Mouse (Mus musculus) T-helper 17 cell (primary cell): ENCODE measurements around the gene Zp3.

Experiments used
- in situ Hi-C, 2 experiments: fragments of 300-600 bp; cut with MboI, MseI; formaldehyde crosslinking; loops; 1 replicate in 1 of 2; 2 replicates in 1 of 2; pipeline ENCODE4 v1.15.1; 2025; ENCODE audit warnings: high pct_unique_total_duplicates in 2 of 2

The Zp3 gene

DNA sequence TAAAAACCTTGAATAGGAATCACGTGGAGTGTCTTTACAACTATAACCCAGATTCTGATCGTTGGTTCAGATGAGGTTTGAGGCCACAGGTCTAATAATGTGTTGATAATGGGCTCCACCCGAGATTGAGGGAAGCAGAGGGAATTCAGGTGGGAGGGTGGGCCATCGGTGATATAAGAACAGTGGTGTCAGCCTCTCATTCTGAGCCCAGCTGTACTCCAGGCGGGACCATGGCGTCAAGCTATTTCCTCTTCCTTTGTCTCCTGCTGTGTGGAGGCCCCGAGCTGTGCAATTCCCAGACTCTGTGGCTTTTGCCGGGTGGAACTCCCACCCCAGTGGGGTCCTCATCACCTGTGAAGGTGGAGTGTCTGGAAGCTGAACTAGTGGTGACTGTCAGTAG lies at the start of gene Zp3:
TSS of gene Zp3 (plus strand) at position 196 of the 400 bp plus-strand sequence.
- in situ Hi-C loops = loop anchor here in 1 of 2 experiments (5.0 kb wide), 1 partner anchor 82 kb away; no protein-coding TSS in a partner anchor

DNA sequence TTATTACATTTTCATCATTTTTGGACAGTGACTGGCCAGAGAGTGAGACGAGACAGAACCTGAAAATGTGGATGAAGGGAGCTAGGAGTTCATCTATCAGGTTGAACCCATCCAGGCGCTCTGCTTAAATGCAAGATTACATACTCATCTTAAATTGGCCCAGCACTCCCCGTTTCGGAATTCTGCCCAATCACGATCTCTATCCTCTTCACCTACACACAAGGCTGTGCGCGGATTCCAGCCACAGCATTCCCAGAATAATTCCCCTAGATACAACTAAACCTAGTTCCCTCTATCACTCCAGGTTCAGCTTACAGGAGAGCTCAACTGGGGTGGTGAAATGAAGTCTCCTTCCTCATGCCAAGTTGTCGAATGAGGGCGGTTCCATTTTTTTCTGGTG lies 48.4 kb upstream of the Zp3 start:
- in situ Hi-C loops = loop anchor here in 1 of 2 experiments (10.0 kb wide), 1 partner anchor 1573 kb away; the partner anchor contains the start of gene Pop7

GRCm38 (mm10) chr5:135932359-135932758 lies 47.5 kb upstream of the Zp3 start:
- in situ Hi-C loops = loop anchor here in 1 of 2 experiments (10.0 kb wide), 1 partner anchor 1572 kb away; the partner anchor contains the start of gene Pop7

GRCm38 (mm10) chr5:135933222-135933899 lies 46.5 kb upstream of the Zp3 start:
- in situ Hi-C loops = loop anchor here in 1 of 2 experiments (10.0 kb wide), 1 partner anchor 1571 kb away; the partner anchor contains the start of gene Pop7

- in situ Hi-C loops = loop anchor here in 1 of 2 experiments (10.0 kb wide), 1 partner anchor 1571 kb away; the partner anchor contains the start of gene Pop7
These were observed 45.9 kb upstream of the Zp3 start for GRCm38 (mm10) chr5:135933900-135934441.

DNA sequence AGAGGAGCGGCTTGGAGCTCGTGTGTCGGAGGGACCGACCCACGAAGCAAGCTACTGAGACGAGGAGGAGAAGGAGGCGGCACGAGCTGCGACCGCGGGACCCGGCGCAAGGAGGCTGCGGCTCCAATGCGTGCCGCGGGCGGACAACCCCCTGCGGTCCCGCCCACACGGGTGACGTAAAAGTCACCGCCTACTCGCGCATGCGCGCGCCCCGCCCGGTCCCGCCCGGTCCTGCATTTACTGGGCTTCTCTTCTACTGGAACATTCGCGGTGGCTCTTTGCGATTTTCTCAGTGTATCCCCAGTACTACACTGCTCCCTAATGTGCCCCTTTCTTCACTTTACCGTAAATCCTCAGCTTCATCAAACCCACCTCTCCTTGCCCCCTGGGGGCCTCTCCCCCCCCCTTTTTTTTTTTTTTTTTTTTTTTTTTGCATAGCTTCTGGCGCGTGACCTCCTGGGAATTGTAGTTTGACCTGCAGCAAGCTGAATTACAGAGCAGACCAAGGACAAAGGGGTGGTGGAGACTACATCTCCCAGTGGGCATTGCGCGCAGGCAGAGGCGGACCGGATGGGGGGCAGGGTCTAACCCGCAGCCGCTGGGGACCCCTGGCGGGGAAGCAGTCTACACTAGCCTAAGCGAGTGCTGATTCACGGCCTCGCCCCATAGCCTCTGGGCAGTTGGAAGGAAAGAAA lies 45.3 kb upstream of the Zp3 start, which contains the start of gene Ywhag:
TSS of gene Ywhag (minus strand) at position 136 of the 695 bp plus-strand sequence.
- in situ Hi-C loops = loop anchor here in 1 of 2 experiments (10.0 kb wide), 1 partner anchor 1570 kb away; the partner anchor contains the start of gene Pop7

DNA sequence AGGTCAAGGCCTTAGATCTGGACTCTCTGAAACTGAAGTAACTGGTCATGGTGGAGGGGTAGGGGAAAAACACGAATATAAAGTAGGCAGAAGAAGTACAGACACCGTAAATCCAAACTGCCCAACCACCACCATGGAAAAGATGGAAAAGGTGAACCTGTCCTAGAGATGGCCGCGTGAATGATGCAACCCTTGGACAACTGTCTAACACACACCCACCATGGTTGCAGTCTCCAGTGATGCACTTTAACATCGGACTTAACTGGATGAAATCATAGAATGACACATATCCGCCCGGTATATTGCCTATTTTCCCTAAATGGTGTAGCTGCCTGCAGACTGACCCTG lies 44.7 kb upstream of the Zp3 start:
- in situ Hi-C loops = loop anchor here in 1 of 2 experiments (10.0 kb wide), 1 partner anchor 1570 kb away; the partner anchor contains the start of gene Pop7

- in situ Hi-C loops = loop anchor here in 1 of 2 experiments (10.0 kb wide), 1 partner anchor 1569 kb away; the partner anchor contains the start of gene Pop7
These were observed 44.2 kb upstream of the Zp3 start for GRCm38 (mm10) chr5:135935641-135936190.

DNA sequence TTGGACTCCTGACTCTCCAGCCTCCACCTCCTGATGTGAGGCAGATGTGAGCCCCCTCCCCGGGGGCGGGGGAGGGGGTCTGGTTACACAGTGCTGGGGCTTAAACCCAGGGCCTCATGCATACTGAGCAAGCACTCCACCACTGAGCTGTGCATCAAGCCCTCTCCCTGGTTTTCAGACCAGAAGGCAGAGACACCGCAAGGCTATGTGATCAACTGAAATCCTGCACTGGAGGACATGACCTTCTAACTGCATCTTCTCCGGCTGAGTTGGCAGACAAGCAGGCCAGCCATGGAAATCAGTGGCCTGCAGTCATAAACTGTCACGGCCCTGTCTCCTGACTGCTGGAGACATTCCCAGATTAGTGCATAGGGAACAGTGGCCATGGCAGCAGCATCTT lies 39.3 kb upstream of the Zp3 start:
- in situ Hi-C loops = no loop called here

DNA sequence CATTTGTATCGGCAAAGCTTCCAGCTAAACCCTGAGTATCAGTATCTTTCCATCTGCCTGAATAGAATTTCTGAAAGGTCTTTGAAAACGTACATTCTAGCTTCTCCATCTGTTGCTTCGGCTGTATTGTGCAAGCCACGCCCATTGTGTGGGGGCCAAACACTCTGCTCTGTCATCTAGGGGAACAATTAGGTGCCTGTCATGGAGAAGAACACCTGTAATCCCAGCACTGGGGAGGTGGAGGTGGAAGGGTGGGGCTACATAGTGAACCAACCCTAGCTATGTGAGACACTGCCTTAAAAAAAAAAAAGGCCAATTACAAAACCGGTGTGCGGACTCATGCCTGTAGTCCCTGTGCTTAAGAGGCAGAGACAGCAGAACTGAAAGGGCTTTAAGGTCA lies 37.2 kb upstream of the Zp3 start:
- in situ Hi-C loops = no loop called here

- in situ Hi-C loops = no loop called here
These were observed 33.9 kb upstream of the Zp3 start for GRCm38 (mm10) chr5:135945916-135946408.

DNA sequence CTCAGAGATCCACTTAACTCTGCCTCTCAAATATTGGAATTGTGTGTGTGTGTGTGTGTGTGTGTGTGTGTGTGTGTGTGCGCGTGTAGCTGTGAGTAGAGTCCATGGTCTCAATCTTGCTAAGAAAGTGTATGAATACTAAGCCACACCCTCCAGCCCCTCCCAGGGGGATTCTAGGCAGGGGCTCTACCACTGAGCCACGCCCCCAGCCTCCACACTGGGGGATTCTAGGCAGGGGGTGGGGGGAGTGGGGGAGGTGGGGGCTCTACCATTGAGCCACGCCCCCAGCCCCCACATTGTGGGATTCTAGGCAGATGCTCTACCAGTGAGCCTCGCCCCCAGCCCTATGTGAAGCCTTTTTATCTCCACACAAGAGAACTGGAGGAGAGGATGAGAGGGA lies 33.3 kb upstream of the Zp3 start:
- in situ Hi-C loops = no loop called here

DNA sequence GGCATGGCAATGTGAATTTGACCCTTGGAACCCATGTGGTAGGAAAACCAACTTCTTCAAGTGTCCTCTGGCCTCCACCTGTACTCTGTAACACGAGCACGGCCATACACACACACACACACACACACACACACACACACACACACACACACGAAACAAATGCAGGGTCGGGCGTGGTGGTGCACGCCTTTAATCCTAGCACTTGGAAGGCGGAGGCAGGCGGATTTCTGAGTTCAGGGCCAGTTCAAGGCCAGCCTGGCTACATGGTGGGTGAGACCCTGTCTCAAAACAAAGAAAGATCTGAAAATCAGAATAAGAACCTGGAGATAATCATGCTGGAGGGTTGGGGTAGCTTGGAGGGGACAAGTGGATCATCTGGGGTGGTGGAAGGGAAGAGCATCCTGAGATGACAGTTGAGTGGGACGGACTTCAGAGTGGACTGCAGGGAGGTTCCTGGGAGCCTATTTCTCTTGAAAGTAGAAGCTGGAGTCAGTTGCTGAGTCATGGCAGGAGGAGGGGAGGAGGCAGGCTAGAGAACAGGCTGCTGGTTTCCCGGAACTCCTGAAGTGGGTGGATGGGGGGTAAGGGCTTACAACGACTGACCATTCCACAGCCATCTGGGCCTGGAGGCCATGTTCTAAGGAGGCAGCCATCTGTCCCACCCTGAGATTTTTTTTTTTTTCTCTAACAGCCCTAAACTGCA lies 29.0 kb upstream of the Zp3 start:
- in situ Hi-C loops = loop anchor here (25.0 kb wide), 2 partner anchors 1361 to 1836 kb away; partner anchors contain the start of genes Mepce (in 1 of the 2), Ppp1r35 (in 1 of the 2), Srrt (in 1 of the 2) and Trip6 (in 1 of the 2)

GRCm38 (mm10) chr5:135951660-135952059 lies 28.2 kb upstream of the Zp3 start:
- in situ Hi-C loops = loop anchor here (25.0 kb wide), 2 partner anchors 1361 to 1836 kb away; partner anchors contain the start of genes Mepce (in 1 of the 2), Ppp1r35 (in 1 of the 2), Srrt (in 1 of the 2) and Trip6 (in 1 of the 2)

DNA sequence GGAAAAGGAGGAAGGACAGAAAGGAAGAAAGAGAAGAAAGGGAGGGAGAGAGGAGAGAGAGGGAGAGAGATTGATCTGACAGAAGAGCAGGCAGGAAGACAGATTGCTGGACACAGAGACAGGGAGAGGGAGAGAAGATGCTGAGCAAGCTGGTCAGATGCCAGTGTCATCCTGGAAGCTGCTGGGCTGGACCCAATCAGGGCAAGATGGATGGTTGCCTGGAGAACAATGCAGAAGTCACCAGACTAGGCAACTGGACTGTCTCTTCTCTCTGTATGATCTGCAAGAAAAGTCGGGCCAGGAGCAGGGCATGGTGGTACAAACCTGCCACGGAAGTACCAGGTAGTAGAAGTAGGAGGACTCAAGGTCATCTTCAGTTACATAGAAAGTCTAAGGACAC lies 27.1 kb upstream of the Zp3 start:
- in situ Hi-C loops = loop anchor here (25.0 kb wide), 2 partner anchors 1359 to 1834 kb away; partner anchors contain the start of genes Mepce (in 1 of the 2), Ppp1r35 (in 1 of the 2), Srrt (in 1 of the 2) and Trip6 (in 1 of the 2)

- in situ Hi-C loops = loop anchor here (5.0 to 25.0 kb wide), 3 partner anchors 559 to 1831 kb away; partner anchors contain the start of genes Mepce (in 1 of the 2), Ppp1r35 (in 1 of the 2), Srrt (in 1 of the 2) and Trip6 (in 1 of the 2)
These were observed 23.3 kb upstream of the Zp3 start for GRCm38 (mm10) chr5:135956300-135957206.

GRCm38 (mm10) chr5:135957207-135957974 lies 22.5 kb upstream of the Zp3 start:
- in situ Hi-C loops = loop anchor here (5.0 to 25.0 kb wide), 3 partner anchors 560 to 1830 kb away; partner anchors contain the start of genes Mepce (in 1 of the 2), Ppp1r35 (in 1 of the 2), Srrt (in 1 of the 2) and Trip6 (in 1 of the 2)

DNA sequence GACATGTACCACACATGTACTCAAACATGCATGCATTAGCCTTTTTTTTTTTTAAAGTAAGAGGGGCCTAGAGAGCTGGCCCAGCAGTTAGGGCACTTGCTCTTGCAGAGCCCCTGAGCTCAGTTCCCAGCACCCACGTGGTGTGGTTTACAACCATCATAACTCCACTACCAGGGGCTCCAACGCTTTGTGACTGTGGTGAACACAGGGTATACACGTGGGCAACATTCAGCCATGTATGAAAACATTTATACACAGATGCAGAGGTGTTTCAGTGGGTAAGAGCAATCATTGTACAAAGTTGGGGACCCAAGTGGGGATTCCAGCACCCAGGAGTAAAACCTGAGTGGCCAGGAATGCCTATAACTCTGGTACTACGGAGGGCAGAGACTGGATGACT lies 21.5 kb upstream of the Zp3 start:
- in situ Hi-C loops = loop anchor here (5.0 to 25.0 kb wide), 3 partner anchors 561 to 1829 kb away; partner anchors contain the start of genes Mepce (in 1 of the 2), Ppp1r35 (in 1 of the 2), Srrt (in 1 of the 2) and Trip6 (in 1 of the 2)
